Mouse (Mus musculus) liver, embryonic 12.5 days (tissue): ENCODE results near the gene Erg. TPM values are rescaled to one million over a fixed set of nuclear protein-coding genes. Genes with fewer than 3 reads are reported as not detected.

ENCODE experiments used
- ATAC-seq: fragments of 200-750 bp; cut with Nextera tagmentation; 2 replicates; pipeline ENCODE4 v1.8.0; 2017; ENCODE audit warnings: moderate number of reproducible peaks, mild to moderate bottlenecking, moderate library complexity
- H3K27ac ChIP-seq: fragments of 300-500 bp; sonication (generic); 2 replicates; pipeline ENCODE4 v1.5.1; 2016; ENCODE audit warnings: mild to moderate bottlenecking
- H3K27me3 ChIP-seq: fragments of 300-500 bp; sonication (generic); replicated peaks from 2 replicates; pipeline ENCODE4 v1.6.1; 2016; ENCODE audit warnings: mild to moderate bottlenecking, moderate library complexity
- H3K36me3 ChIP-seq: fragments of 300-500 bp; sonication (generic); 2 replicates; pipeline ENCODE4 v1.6.1; 2016; ENCODE audit warnings: mild to moderate bottlenecking, moderate library complexity
- H3K4me1 ChIP-seq: fragments of 300-500 bp; sonication (generic); 2 replicates; pipeline ENCODE4 v1.6.1; 2016
- H3K4me2 ChIP-seq: fragments of 300-500 bp; sonication (generic); 2 replicates; pipeline ENCODE4 v1.6.1; 2016; ENCODE audit warnings: mild to moderate bottlenecking, moderate library complexity
- H3K4me3 ChIP-seq: fragments of 300-500 bp; sonication (generic); 2 replicates; pipeline ENCODE4 v1.5.1; 2016; ENCODE audit warnings: mild to moderate bottlenecking, moderate library complexity
- H3K9ac ChIP-seq: fragments of 300-500 bp; sonication (generic); 2 replicates; pipeline ENCODE4 v1.6.1; 2016; ENCODE audit warnings: mild to moderate bottlenecking, moderate library complexity
- H3K9me3 ChIP-seq: fragments of 300-500 bp; sonication (generic); replicated peaks from 2 replicates; pipeline ENCODE4 v1.6.1; 2016; ENCODE audit warnings: mild to moderate bottlenecking, moderate library complexity
- WGBS: fragments of 180-500 bp; shearing (Covaris S2); methylation state at CpG from one replicate; pipeline ENCODE4 v1.1.7; 2016; ENCODE audit not compliant: insufficient replicate concordance; 5-methylcytosine and 5-hydroxymethylcytosine counted together
- polyA plus RNA-seq: library from polyadenylated mRNA; unstranded; fragments of >200 nt; fragmentation: Nextera tagmentation; extraction: Ambion mirVana; gene quantifications from 2 replicates; pipeline ENCODE4 v1.2.1, GENCODE M21; 2016

Gene Erg
- polyA plus RNA-seq, 1 experiment from 2014 or later = 1.4 TPM

DNA sequence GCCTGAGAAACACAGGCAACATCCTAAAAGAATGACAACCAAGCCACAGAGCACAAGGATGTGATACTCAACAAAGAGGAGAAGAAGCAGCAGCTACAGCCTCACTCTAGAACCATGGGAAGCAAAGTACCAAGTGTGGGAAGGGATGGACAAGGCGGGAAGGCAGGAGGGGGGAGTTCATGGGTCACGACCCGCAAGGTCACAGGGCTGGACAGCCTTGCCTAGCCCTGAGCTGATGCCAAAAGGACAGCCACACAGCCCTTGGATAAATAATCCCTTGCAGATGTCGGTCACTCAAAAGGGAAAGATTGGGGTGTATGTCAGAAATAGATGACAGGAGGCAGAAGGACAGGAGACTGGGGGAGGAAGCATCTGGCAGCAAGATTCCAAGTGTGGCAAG lies 211.7 kb downstream of the Erg start:
- Histone ChIP-seq H3K4me1 (no peaks in the 10 kb centered on the region), H3K36me3 (no peaks in the 10 kb centered on the region), H3K27me3 (no peaks in the 10 kb centered on the region), H3K9me3 (no peaks in the 10 kb centered on the region), H3K9ac (no peak overlapping the region), H3K4me3 (no peak overlapping the region), H3K4me2 (no peak overlapping the region), H3K27ac (no peak overlapping the region)
- no peak for ATAC-seq
- WGBS = 57% methylated on average over 4 of the region's 4 CpGs

DNA sequence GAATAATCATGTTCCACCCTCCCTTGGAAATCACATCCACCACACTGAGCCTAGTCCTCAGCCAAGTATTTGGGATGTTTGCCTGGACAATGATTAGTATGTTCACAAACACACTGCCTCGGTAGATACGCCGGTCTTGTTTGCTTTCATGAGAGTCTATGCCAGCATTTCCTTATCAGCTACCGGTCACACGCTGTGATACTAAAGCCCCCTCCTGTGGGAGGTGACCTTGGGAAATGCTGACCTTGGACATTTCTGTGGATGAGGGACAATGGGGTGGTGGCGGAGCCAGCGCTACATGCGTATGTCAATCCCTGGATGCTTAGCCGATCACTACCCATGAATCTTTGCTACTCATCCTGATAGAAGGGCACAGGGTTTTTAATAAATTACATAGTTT lies 213.4 kb downstream of the Erg start:
- H3K4me3 ChIP-seq = no peak overlapping the region
- H3K27me3 ChIP-seq = no peaks in the 10 kb centered on the region
- H3K36me3 ChIP-seq = no peaks in the 10 kb centered on the region
- H3K4me2 ChIP-seq = no peak overlapping the region
- H3K9ac ChIP-seq = no peak overlapping the region
- no peaks in the 10 kb centered on the region for H3K4me1 ChIP-seq
- WGBS = 81% methylated on average over 9 of the region's 9 CpGs
- no peak overlapping the region for H3K27ac ChIP-seq
- ATAC-seq = no peak
- H3K9me3 ChIP-seq = no peaks in the 10 kb centered on the region

DNA sequence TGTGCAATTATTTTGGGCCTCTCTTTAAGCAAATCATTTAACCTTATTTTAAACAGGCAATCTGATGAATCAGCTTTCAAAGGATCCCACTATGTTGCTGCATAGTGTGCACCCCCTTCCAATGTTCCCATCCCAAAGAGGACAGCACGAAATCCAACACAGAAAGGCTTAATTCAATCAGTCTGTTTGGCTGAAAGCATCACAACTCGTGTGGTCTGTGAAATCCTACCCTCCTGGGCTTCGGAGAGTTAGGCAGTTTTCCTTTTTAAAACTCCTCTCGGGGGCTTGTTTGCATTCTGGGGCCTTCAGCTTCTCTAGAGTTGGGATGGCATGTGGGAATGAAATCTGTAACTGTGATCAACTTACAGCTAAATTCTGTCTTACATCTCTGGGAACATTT lies 214.7 kb downstream of the Erg start:
- WGBS = 61% methylated on average over 4 of the region's 4 CpGs
- no peaks in the 10 kb centered on the region for H3K27me3 ChIP-seq
- no peak for ATAC-seq

DNA sequence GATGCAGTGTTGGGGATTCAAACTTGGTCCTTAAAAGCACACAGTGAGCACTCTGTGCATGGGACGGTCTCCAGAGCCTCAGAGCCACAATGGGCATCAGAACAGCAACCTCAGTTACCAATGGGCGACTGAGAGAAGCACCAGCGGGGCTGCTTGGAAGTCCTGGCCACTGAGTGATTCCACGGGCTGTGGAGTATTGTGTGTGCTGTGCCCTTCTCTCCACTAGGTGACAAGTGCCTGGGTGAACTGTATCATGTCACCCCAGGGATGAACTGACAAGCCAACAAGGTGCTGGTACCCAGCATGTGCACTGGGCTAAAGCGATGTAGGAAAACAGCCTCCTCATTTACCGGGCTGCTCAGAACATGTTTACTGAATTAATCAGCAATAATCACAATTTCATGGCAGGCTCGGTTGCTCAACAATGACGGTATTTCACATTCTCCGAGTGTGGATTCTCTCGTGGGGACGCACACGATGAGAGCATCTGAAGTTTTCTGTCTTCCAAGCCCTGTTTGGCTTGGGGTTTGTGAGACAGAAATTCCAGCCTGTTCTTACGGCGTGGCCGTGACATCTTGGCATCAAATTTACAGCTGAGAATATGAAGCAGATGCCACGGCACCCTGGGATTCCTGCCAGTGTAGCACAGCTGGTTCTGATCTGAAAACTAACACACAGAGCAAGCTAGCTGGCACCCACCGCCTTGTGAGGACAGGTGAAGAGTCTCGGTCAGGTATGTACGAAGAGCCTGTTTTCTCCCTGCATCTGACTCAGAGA lies 219.2 kb downstream of the Erg start:
- WGBS = 79% methylated on average over 19 of the region's 19 CpGs
- no peak for ATAC-seq
- Histone ChIP-seq H3K4me1 (no peaks in the 10 kb centered on the region), H3K27me3 (no peaks in the 10 kb centered on the region), H3K27ac (no peak overlapping the region), H3K9ac (no peak overlapping the region), H3K9me3 (no peaks in the 10 kb centered on the region), H3K36me3 (no peaks in the 10 kb centered on the region), H3K4me3 (no peak overlapping the region), H3K4me2 (no peak overlapping the region)

More for the DNA sequence above, 214.7 kb downstream of the Erg start:
- Histone ChIP-seq H3K9me3 (no peaks in the 10 kb centered on the region), H3K9ac (no peak overlapping the region), H3K27ac (no peak overlapping the region), H3K4me1 (no peaks in the 10 kb centered on the region), H3K4me2 (no peak overlapping the region), H3K4me3 (no peak overlapping the region), H3K36me3 (no peaks in the 10 kb centered on the region)

DNA sequence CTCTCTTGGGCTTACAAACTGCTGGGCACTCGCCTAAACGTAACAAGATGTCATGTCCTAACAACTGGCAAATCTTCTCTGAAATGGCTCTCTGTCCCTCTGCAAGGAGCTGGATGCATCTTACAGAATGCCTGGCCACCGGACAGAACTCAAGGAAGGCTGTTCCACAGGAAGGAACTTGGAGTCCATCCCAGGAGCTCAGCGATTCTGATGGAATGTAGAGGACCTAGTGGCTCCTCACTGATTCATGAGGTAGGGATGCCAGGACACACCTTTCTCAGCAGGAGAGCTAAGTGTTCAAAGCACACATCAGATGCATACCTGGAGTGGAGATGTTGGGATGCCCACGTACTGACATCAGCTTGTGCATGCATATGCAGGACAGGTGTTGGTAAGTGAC lies 221.2 kb downstream of the Erg start:
- WGBS = 70% methylated on average over 5 of the region's 5 CpGs
- Histone ChIP-seq H3K9ac (no peak overlapping the region), H3K27ac (no peak overlapping the region), H3K27me3 (no peaks in the 10 kb centered on the region), H3K4me3 (no peak overlapping the region), H3K36me3 (no peaks in the 10 kb centered on the region), H3K4me1 (no peaks in the 10 kb centered on the region), H3K9me3 (no peaks in the 10 kb centered on the region), H3K4me2 (no peak overlapping the region)
- no peak for ATAC-seq

DNA sequence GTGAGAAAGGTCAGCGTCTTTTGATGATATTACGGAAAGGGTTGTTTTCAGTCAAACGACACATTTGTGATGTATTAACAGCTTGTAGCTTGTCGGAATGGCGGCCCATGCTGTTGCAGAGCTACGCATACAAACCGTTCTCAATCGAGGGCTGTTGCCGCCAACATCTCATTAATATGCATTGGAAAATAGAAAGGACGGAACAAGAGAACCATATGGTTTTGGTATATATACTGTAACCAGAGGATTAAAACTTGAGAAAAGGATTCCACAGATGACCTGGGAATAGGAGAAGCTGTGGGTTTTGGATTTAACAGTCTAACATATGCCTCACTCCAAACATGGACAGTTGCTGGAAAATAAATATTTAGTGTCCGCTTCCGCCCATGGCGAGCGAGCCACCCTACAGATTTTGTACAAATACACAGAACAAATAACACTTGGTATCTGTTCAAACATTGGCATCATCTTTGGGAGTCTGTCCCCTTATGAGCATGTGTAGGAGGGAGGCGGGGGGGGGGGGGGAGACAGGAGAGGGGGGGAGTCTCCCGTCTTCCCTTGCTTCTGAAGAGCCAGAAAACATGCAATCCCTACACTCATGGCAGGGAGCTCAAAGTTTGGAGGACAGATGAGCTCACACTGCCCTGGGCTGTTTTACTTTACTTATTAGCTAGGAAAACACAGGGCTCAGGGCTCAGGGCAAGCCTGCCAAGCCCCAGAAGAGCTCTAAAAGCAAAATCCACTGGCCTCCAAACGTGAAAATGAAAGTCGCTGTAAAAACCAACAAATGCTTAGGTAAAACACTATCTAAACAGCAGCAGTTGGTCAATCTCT lies 222.5 kb downstream of the Erg start:
- no peak for ATAC-seq
- Histone ChIP-seq H3K4me2 (no peak overlapping the region), H3K27ac (no peak overlapping the region), H3K4me3 (no peak overlapping the region), H3K9ac (no peak overlapping the region), H3K27me3 (no peaks in the 10 kb centered on the region), H3K9me3 (no peaks in the 10 kb centered on the region), H3K36me3 (no peaks in the 10 kb centered on the region), H3K4me1 (no peaks in the 10 kb centered on the region)
- WGBS = 82% methylated on average over 17 of the region's 18 CpGs

DNA sequence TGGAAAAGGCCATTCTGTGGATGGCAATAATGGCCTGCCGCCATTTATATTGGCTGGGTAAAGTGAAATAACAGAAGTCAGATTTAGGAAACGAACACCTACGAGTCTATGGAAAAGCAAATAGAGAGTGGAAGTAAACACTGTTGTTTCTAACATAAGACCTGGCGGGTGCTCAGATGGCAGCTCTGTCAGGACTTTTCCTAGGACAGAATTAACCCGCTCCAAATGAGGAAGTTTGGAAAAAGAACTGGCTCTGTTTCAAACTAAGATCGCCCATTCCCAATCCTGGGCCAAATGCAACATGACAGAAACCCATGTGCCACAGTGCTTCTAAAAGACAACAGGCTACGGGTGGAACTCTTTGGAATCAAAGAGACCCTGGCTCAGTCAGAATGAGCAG lies 224.4 kb downstream of the Erg start:
- H3K4me2 ChIP-seq = no peak overlapping the region
- H3K9me3 ChIP-seq = no peaks in the 10 kb centered on the region
- no peak overlapping the region for H3K4me3 ChIP-seq
- no peaks in the 10 kb centered on the region for H3K4me1 ChIP-seq
- WGBS = 76% methylated on average over 7 of the region's 7 CpGs
- no peak overlapping the region for H3K9ac ChIP-seq
- H3K27ac ChIP-seq = no peak overlapping the region
- no peaks in the 10 kb centered on the region for H3K27me3 ChIP-seq
- H3K36me3 ChIP-seq = no peaks in the 10 kb centered on the region
- no peak for ATAC-seq

DNA sequence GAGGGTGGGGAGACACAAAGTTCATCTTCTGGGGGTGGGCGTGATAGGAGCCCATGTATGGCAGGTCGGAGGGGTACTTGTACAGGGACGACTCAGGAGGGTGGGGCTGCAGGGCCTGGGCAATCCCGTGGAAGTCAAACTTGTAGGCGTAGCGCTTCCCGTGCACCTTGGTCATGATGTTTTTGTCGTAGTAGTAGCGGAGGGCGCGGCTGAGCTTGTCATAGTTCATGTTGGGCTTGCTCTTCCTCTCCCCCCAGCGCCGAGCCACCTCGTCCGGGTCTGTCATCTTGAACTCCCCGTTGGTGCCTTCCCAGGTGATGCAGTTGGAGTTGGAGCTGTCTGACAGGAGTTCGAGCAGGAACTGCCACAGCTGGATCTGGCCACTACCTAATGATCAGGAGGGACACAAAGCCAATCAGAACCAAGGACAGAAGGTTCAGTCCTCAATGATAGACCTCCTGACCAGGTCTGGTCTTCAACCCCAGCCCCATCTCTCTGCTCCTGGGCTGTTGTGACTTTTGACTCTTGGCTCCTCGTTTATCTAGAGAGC lies 225.4 kb downstream of the Erg start:
- 81% methylated on average over 18 of the region's 18 CpGs for WGBS
- H3K27me3 ChIP-seq = no peaks in the 10 kb centered on the region
- no peak overlapping the region for H3K9ac ChIP-seq
- H3K27ac ChIP-seq = no peak overlapping the region
- no peaks in the 10 kb centered on the region for H3K4me1 ChIP-seq
- no peak overlapping the region for H3K4me2 ChIP-seq
- no peak overlapping the region for H3K4me3 ChIP-seq
- no peak for ATAC-seq
- no peaks in the 10 kb centered on the region for H3K36me3 ChIP-seq
- H3K9me3 ChIP-seq = no peaks in the 10 kb centered on the region

DNA sequence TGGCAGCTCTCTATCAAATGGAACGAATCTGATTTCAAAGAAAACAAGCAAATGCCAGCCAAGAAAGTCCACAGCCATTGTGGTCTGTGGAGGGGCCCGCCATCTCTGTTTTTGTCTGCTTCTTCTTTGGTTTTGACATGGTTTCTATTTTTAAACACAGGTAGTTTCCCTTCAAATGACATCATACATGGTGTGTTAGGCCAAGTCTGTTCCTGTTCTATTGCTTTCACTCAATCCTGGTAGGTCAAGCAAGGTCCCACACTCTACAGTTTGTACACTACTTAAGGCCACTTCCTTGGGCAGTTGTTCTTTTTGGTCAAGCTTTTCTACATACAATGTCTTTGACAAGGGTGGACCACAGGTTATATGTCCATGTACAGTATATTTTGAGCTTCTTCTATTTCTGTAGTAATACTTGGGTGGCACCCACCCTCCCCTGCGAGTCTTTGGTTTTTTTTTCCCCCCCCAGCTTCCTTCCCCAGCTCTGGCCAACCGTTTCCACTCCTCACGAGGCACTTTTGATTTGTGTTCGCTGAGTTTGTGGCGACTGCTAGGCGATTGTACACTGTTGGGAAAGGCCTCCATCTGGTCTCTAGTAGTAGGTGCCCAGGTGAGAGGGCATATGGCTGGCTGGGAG lies 226.1 kb downstream of the Erg start:
- H3K4me2 ChIP-seq = no peak overlapping the region
- no peak for ATAC-seq
- 57% methylated on average over 8 of the region's 8 CpGs for WGBS

DNA sequence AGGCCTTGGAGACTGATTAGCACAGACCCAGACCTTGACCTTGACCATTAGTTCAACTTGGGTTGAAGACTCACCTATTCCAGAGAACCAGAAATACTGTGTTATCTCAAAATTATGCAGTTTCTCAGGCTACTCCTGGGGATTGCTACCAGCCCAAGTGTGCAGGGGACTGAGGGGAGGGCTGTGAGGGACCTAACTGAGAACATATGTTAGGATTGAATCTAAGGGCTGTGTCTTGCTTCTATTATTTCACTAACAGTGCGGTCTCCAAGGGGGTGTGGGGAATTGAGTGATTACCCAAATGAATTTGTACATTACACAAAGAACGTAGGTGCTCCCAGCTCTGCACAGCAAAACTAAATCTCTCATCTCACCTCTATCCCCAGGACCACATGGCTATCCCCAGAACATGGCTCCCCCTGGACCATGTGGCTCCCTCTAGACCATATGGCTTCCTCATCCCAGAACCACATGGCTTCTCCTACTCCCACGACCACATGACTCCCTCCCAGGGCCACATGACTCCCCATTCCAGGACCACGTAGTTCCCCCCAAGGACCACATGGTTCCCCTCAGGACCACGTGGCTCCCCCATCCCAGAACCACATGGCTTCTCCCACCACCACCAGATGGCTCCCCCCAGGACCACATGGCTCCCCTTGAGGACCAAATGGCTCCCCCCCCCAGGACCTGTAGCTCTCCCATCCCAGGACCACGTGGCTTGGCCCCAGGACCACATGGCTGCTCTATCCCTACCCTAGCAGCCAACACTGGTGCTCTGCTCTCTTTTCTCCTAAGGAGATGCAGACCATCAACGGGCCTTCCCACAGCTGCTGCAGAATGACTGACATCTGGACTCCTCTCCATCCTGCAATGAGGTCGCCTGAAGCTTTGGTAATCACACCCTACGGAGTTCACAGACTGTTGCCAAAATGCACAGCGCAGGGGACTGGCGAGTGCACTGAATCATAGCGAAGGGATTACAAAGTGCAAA lies 229.1 kb downstream of the Erg start:
- no peak for ATAC-seq
- Histone ChIP-seq H3K4me2 (no peak overlapping the region), H3K27me3 (no peaks in the 10 kb centered on the region), H3K27ac (no peak overlapping the region), H3K4me1 (peaks cover 2% of the 10 kb centered on the region; the same call in 1 of the 2 replicates), H3K4me3 (no peak overlapping the region), H3K36me3 (no peaks in the 10 kb centered on the region), H3K9ac (no peak overlapping the region), H3K9me3 (no peaks in the 10 kb centered on the region)
- 73% methylated on average over 12 of the region's 12 CpGs for WGBS

More for the DNA sequence above, 226.1 kb downstream of the Erg start:
- H3K9me3 ChIP-seq = no peaks in the 10 kb centered on the region
- H3K36me3 ChIP-seq = no peaks in the 10 kb centered on the region
- no peak overlapping the region for H3K27ac ChIP-seq
- no peak overlapping the region for H3K4me3 ChIP-seq
- H3K27me3 ChIP-seq = no peaks in the 10 kb centered on the region
- no peak overlapping the region for H3K9ac ChIP-seq
- no peaks in the 10 kb centered on the region for H3K4me1 ChIP-seq

DNA sequence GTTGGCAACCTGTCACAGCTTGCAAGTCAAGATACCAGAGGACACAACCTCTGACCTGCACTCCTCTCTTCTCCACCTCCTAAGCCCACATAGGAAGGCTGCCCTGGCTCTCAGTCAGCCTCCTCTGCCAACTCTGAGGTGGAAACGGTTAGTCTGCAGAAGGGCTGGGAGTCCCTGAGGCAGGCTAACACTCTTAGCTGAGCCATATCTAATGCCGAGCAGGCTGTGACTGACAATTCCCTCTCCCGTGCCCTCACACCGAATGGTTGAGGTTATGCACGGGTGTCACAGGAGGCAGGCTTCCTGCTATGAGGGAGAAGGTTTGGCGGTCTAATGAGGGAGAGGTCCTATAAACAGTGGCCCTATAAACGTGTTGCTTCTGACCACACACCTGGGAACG lies 232.6 kb downstream of the Erg start:
- WGBS = 51% methylated on average over 8 of the region's 8 CpGs
- Histone ChIP-seq H3K36me3 (no peaks in the 10 kb centered on the region), H3K27me3 (no peaks in the 10 kb centered on the region), H3K4me2 (no peak overlapping the region), H3K4me3 (no peak overlapping the region), H3K9ac (no peak overlapping the region), H3K27ac (no peak overlapping the region), H3K9me3 (no peaks in the 10 kb centered on the region), H3K4me1 (peaks cover 5% of the 10 kb centered on the region; the same call in 1 of the 2 replicates)
- no peak; the same call in 1 of the 2 replicates for ATAC-seq
